Mouse (Mus musculus) kidney, postnatal 0 days (tissue): ENCODE measurements around the gene Rnaseh2c. TPM values are rescaled to one million over a fixed set of nuclear protein-coding genes. Genes with fewer than 3 reads are reported as not detected.

ENCODE experiments used
- ATAC-seq: fragments of 200-750 bp; cut with Nextera tagmentation; replicated peaks from 2 replicates; pipeline ENCODE4 v1.8.0; 2017; ENCODE audit warnings: low read depth, moderate number of reproducible peaks, moderate TSS enrichment, moderate library complexity; ENCODE audit not compliant: low FRiP score
- DNase-seq: peaks from one replicate; pipeline ENCODE4 v3.0.0-alpha.2; 2016; ENCODE audit warnings: low spot score
- H3K27ac ChIP-seq: fragments of 300-500 bp; sonication (generic); 2 replicates; pipeline ENCODE4 v1.5.1; 2014; ENCODE audit warnings: mild to moderate bottlenecking
- H3K27me3 ChIP-seq: fragments of 300-500 bp; sonication (generic); 2 replicates; pipeline ENCODE4 v1.6.1; 2014; ENCODE audit warnings: low read length, mixed read lengths; ENCODE audit not compliant: insufficient read depth
- H3K36me3 ChIP-seq: fragments of 300-500 bp; sonication (generic); 2 replicates; pipeline ENCODE4 v1.6.1; 2014; ENCODE audit warnings: low read length, mixed read lengths; ENCODE audit not compliant: insufficient read depth
- H3K4me1 ChIP-seq: fragments of 300-500 bp; sonication (generic); replicated peaks from 2 replicates; pipeline ENCODE4 v1.6.1; 2014; ENCODE audit warnings: antibody characterized with exemption, low read length, mixed read lengths; ENCODE audit not compliant: insufficient read depth
- H3K4me2 ChIP-seq: fragments of 300-500 bp; sonication (generic); 2 replicates; pipeline ENCODE4 v1.6.1; 2014; ENCODE audit warnings: mild to moderate bottlenecking, low read length, moderate library complexity, mixed read lengths
- H3K4me3 ChIP-seq: fragments of 300-500 bp; sonication (generic); replicated peaks from 2 replicates; pipeline ENCODE4 v1.5.1; 2014; ENCODE audit warnings: low read depth, low read length
- H3K9ac ChIP-seq: fragments of 300-500 bp; sonication (generic); 2 replicates; pipeline ENCODE4 v1.6.1; 2014; ENCODE audit warnings: low read depth, low read length
- H3K9me3 ChIP-seq: fragments of 300-500 bp; sonication (generic); replicated peaks from 2 replicates; pipeline ENCODE4 v1.6.1; 2016; ENCODE audit warnings: low read length, inconsistent platforms, mixed read lengths
- CTCF ChIP-seq: IDR thresholded peaks from 2 replicates; pipeline ENCODE4 v1.5.1; 2016; ENCODE audit warnings: antibody characterized with exemption, low read depth, mild to moderate bottlenecking, moderate library complexity
- WGBS: fragments of 180-500 bp; shearing (Covaris S2); extraction: QIAGEN DNeasy Blood & Tissue Kit; methylation state at CpG from one replicate; pipeline ENCODE4 v1.1.7; 2014; 5-methylcytosine and 5-hydroxymethylcytosine counted together
- polyA plus RNA-seq: library from polyadenylated mRNA; unstranded; fragments of >200 nt; fragmentation: Nextera tagmentation; extraction: Ambion mirVana; gene quantifications from 2 replicates; pipeline ENCODE4 v1.2.1, GENCODE M21; 2015

The Rnaseh2c gene
- polyA plus RNA-seq, 1 experiment from 2014 or later: 128 TPM

GRCm38 (mm10) chr19:5651502-5652274 is 50.0 kb downstream of the Rnaseh2c start:
- no peak for TF ChIP-seq CTCF
- WGBS: 66% methylated on average over 13 of the region's 13 CpGs
- no peak overlapping the region for H3K27ac ChIP-seq
- peaks cover 23% of the 10 kb centered on the region for H3K4me1 ChIP-seq
- no peak for ATAC-seq
- H3K9me3 ChIP-seq: no peaks in the 10 kb centered on the region
- H3K9ac ChIP-seq: no peak overlapping the region
- H3K27me3 ChIP-seq: no peaks in the 10 kb centered on the region
- no peak overlapping the region for H3K4me3 ChIP-seq
- no peak overlapping the region for H3K4me2 ChIP-seq
- DNase-seq: no peak
- H3K36me3 ChIP-seq: peaks cover 30% of the 10 kb centered on the region

GRCm38 (mm10) chr19:5652570-5652969 is 50.9 kb downstream of the Rnaseh2c start:
- Histone ChIP-seq H3K4me3 (no peak overlapping the region), H3K27ac (no peak overlapping the region), H3K27me3 (no peaks in the 10 kb centered on the region), H3K4me1 (peaks cover 23% of the 10 kb centered on the region), H3K4me2 (no peak overlapping the region), H3K36me3 (peaks cover 21% of the 10 kb centered on the region), H3K9me3 (no peaks in the 10 kb centered on the region), H3K9ac (no peak overlapping the region)
- no peak for ATAC-seq
- no peak for TF ChIP-seq CTCF
- 87% methylated on average over 6 of the region's 6 CpGs for WGBS
- no peak for DNase-seq

- WGBS: 19% methylated on average over 62 of the region's 62 CpGs
- Histone ChIP-seq H3K27ac (no peak overlapping the region), H3K4me2 (peak overlapping the region; percentile 65), H3K9me3 (no peaks in the 10 kb centered on the region), H3K4me3 (peak overlapping the region; percentile 36), H3K36me3 (peaks cover 16% of the 10 kb centered on the region; the same call in 1 of the 2 replicates), H3K9ac (peak overlapping the region; percentile 44), H3K27me3 (no peaks in the 10 kb centered on the region), H3K4me1 (peaks cover 11% of the 10 kb centered on the region)
- peak; percentile 36 for DNase-seq
- no peak for TF ChIP-seq CTCF
- peak; percentile 70 for ATAC-seq
Observed at GRCm38 (mm10) chr19:5653969-5654719, 52.5 kb downstream of the Rnaseh2c start.

- DNase-seq (no peak), ATAC-seq (0 out of 2 replicates have a peak, but pooled peaks have one; percentile 10)
- no peaks in the 10 kb centered on the region for H3K27me3 ChIP-seq
- TF ChIP-seq CTCF: no peak
- H3K36me3 ChIP-seq: peaks cover 16% of the 10 kb centered on the region; the same call in 1 of the 2 replicates
- H3K4me1 ChIP-seq: peaks cover 9% of the 10 kb centered on the region; the same call in 1 of the 2 replicates
- H3K9ac ChIP-seq: peak overlapping the region; percentile 44; the same call in 1 of the 2 replicates
- 26% methylated on average over 43 of the region's 43 CpGs for WGBS
- H3K4me3 ChIP-seq: peak overlapping the region; percentile 36
- peak overlapping the region; percentile 65 for H3K4me2 ChIP-seq
- no peaks in the 10 kb centered on the region for H3K9me3 ChIP-seq
- no peak overlapping the region for H3K27ac ChIP-seq
Observed at GRCm38 (mm10) chr19:5654720-5655298, 53.1 kb downstream of the Rnaseh2c start.

Other genes with a start within 250 kb of the Rnaseh2c start
- 30.8 and 34.0 TPM in 2 replicates for gene Eif1ad, start 235.1 kb upstream of the Rnaseh2c start, polyA plus RNA-seq
- 344 and 363 TPM in 2 replicates for gene Banf1, start 234.7 kb upstream of the Rnaseh2c start, polyA plus RNA-seq
- 56.1 and 57.8 TPM in 2 replicates for gene Sart1, start 213.2 kb upstream of the Rnaseh2c start, polyA plus RNA-seq
- gene Tsga10ip, start 199.3 kb upstream of the Rnaseh2c start, polyA plus RNA-seq: 0.31 and 0.39 TPM in 2 replicates
- 237 and 246 TPM in 2 replicates for gene Drap1, start 176.9 kb upstream of the Rnaseh2c start, polyA plus RNA-seq
- 55.7 and 55.8 TPM in 2 replicates for gene AI837181, start 176.7 kb upstream of the Rnaseh2c start, polyA plus RNA-seq
- 0.32 TPM in 1 of 2 replicates, not detected in the other for gene Fosl1, start 154.3 kb upstream of the Rnaseh2c start, polyA plus RNA-seq
- 12.2 and 15.6 TPM in 2 replicates for gene Ccdc85b, start 144.0 kb upstream of the Rnaseh2c start, polyA plus RNA-seq
- 141 and 150 TPM in 2 replicates for gene Fibp, start 141.3 kb upstream of the Rnaseh2c start, polyA plus RNA-seq
- gene Ctsw, start 133.4 kb upstream of the Rnaseh2c start, polyA plus RNA-seq: 0.79 and 1.2 TPM in 2 replicates
- gene Efemp2, start 127.9 kb upstream of the Rnaseh2c start, polyA plus RNA-seq: 126 and 140 TPM in 2 replicates
- 31.3 and 31.8 TPM in 2 replicates for gene Mus81, start 113.5 kb upstream of the Rnaseh2c start, polyA plus RNA-seq
- 2,170 and 2,281 TPM in 2 replicates for gene Cfl1, start 111.4 kb upstream of the Rnaseh2c start, polyA plus RNA-seq
- 0.13 TPM in 1 of 2 replicates, not detected in the other for gene 1700020D05Rik, start 98.1 kb upstream of the Rnaseh2c start, polyA plus RNA-seq
- 7.6 and 8.0 TPM in 2 replicates for gene Snx32, start 91.3 kb upstream of the Rnaseh2c start, polyA plus RNA-seq
- gene Ovol1, start 41.2 kb upstream of the Rnaseh2c start, polyA plus RNA-seq: 12.3 and 13.7 TPM in 2 replicates
- 7.1 and 7.2 TPM in 2 replicates for gene Ap5b1, start 33.8 kb upstream of the Rnaseh2c start, polyA plus RNA-seq
- 54.0 and 56.5 TPM in 2 replicates for gene Kat5, start 8.4 kb downstream of the Rnaseh2c start, polyA plus RNA-seq
- 42.6 and 45.5 TPM in 2 replicates for gene Rela, start 35.6 kb downstream of the Rnaseh2c start, polyA plus RNA-seq
- gene Sipa1, start 61.8 kb downstream of the Rnaseh2c start, polyA plus RNA-seq: 22.5 and 26.2 TPM in 2 replicates
- gene Map3k11, start 86.9 kb downstream of the Rnaseh2c start, polyA plus RNA-seq: 35.4 and 39.8 TPM in 2 replicates
- gene Pcnx3, start 87.0 kb downstream of the Rnaseh2c start, polyA plus RNA-seq: 14.8 and 15.0 TPM in 2 replicates
- gene Kcnk7, start 102.5 kb downstream of the Rnaseh2c start, polyA plus RNA-seq: 0.32 and 0.33 TPM in 2 replicates
- gene Ehbp1l1, start 124.4 kb downstream of the Rnaseh2c start, polyA plus RNA-seq: 14.3 and 15.0 TPM in 2 replicates
- gene Fam89b, start 127.8 kb downstream of the Rnaseh2c start, polyA plus RNA-seq: 91.0 and 92.7 TPM in 2 replicates
- gene Ltbp3, start 139.0 kb downstream of the Rnaseh2c start, polyA plus RNA-seq: 22.3 and 23.9 TPM in 2 replicates
- gene Scyl1, start 169.5 kb downstream of the Rnaseh2c start, polyA plus RNA-seq: 63.5 and 65.1 TPM in 2 replicates